Mouse (Mus musculus) CD8-positive naive resting alpha-beta T cell, adult 2 months (primary cell): ENCODE data around the gene Slc16a10.

Experiments
- DNase-seq, 2 experiments: peaks; one replicate each; pipeline ENCODE4 v3.0.0; 2022; ENCODE audit warnings: low read depth in 2 of 2, low spot score in 2 of 2

Slc16a10 gene

GRCm38 (mm10) chr10:40077346-40077959 lies 64.6 kb downstream of the Slc16a10 start:
- no peak for DNase-seq

GRCm38 (mm10) chr10:40073608-40074007 lies 68.5 kb downstream of the Slc16a10 start:
- no peak for DNase-seq

GRCm38 (mm10) chr10:40070684-40071083 lies 71.4 kb downstream of the Slc16a10 start:
- no peak for DNase-seq

GRCm38 (mm10) chr10:40069270-40069669 lies 72.8 kb downstream of the Slc16a10 start:
- DNase-seq: no peak

GRCm38 (mm10) chr10:40068595-40068994 lies 73.5 kb downstream of the Slc16a10 start:
- DNase-seq: no peak

- DNase-seq: no peak
Observed at GRCm38 (mm10) chr10:40067529-40067928, 74.5 kb downstream of the Slc16a10 start.

- DNase-seq: no peak
Observed at GRCm38 (mm10) chr10:40067071-40067470, 75.0 kb downstream of the Slc16a10 start.

GRCm38 (mm10) chr10:40065357-40065756 lies 76.7 kb downstream of the Slc16a10 start:
- no peak for DNase-seq

- DNase-seq: no peak
Observed at GRCm38 (mm10) chr10:40063291-40063890, 78.7 kb downstream of the Slc16a10 start.

- DNase-seq: no peak
Observed at GRCm38 (mm10) chr10:40062812-40063211, 79.2 kb downstream of the Slc16a10 start.

GRCm38 (mm10) chr10:40061926-40062325 lies 80.1 kb downstream of the Slc16a10 start:
- no peak for DNase-seq

- no peak for DNase-seq
Observed at GRCm38 (mm10) chr10:40058786-40059120, 83.3 kb downstream of the Slc16a10 start.

- DNase-seq: no peak
Observed at GRCm38 (mm10) chr10:40058062-40058785, 83.8 kb downstream of the Slc16a10 start.

GRCm38 (mm10) chr10:40057615-40058014 lies 84.4 kb downstream of the Slc16a10 start:
- no peak for DNase-seq

GRCm38 (mm10) chr10:40054455-40054854 lies 87.6 kb downstream of the Slc16a10 start:
- no peak for DNase-seq

GRCm38 (mm10) chr10:40053896-40054295 lies 88.2 kb downstream of the Slc16a10 start:
- no peak for DNase-seq

- peak; percentile 9 to 43 for DNase-seq
Observed at GRCm38 (mm10) chr10:40053257-40053895, 88.7 kb downstream of the Slc16a10 start.

GRCm38 (mm10) chr10:40051997-40052396 lies 90.1 kb downstream of the Slc16a10 start:
- DNase-seq: no peak

- no peak for DNase-seq
Observed at GRCm38 (mm10) chr10:40050763-40051162, 91.3 kb downstream of the Slc16a10 start.

- no peak for DNase-seq
Observed at GRCm38 (mm10) chr10:40041339-40041738, 100.7 kb downstream of the Slc16a10 start.

GRCm38 (mm10) chr10:40036686-40037560 lies 105.1 kb downstream of the Slc16a10 start:
- no peak for DNase-seq
